Mouse (Mus musculus) MEL (cell line): ENCODE data around the gene Rnase9. TPM values are rescaled to one million over a fixed set of nuclear protein-coding genes. Genes with fewer than 3 reads are reported as not detected.

Experiments
- DNase-seq: peaks from one replicate; pipeline ENCODE4 v3.0.0; 2011; ENCODE audit warnings: low read depth, low spot score
- H3K27ac ChIP-seq: 2 replicates; pipeline ENCODE4 v1.5.1; 2012; ENCODE audit warnings: low read depth, mild to moderate bottlenecking, control low read depth, low read length, moderate library complexity; ENCODE audit not compliant: control insufficient read depth
- H3K27me3 ChIP-seq, 2 experiments: fragments of 150-350 bp in 1 of 2; sonication (generic) in 1 of 2; 2 replicates each; pipeline ENCODE4 v1.6.1; 2012; ENCODE audit warnings: low read length in 2 of 2, mild to moderate bottlenecking in 2 of 2, improper control_type of control experiment in 1 of 2, moderate library complexity in 1 of 2; ENCODE audit not compliant: insufficient read depth in 2 of 2, control insufficient read depth in 1 of 2
- H3K36me3 ChIP-seq, 2 experiments: 2 replicates each; pipeline ENCODE4 v1.6.1; 2012 to 2014; ENCODE audit warnings: low read length in 2 of 2, improper control_type of control experiment in 1 of 2, inconsistent platforms in 1 of 2, mild to moderate bottlenecking in 1 of 2; ENCODE audit not compliant: insufficient read depth in 2 of 2, control insufficient read depth in 1 of 2
- H3K4me1 ChIP-seq, 2 experiments: fragments of 150-350 bp in 1 of 2; sonication (generic) in 1 of 2; 2 replicates each; pipeline ENCODE4 v1.6.1; 2012; ENCODE audit warnings: low read length in 2 of 2, improper control_type of control experiment in 1 of 2, mild to moderate bottlenecking in 1 of 2; ENCODE audit not compliant: insufficient read depth in 2 of 2, control insufficient read depth in 1 of 2
- H3K4me3 ChIP-seq, 2 experiments: fragments of 150-350 bp in 1 of 2; sonication (generic) in 1 of 2; 2 replicates each; pipeline ENCODE4 v1.5.1; 2012; ENCODE audit warnings: low read depth in 2 of 2, low read length in 2 of 2, mild to moderate bottlenecking in 2 of 2, moderate library complexity in 2 of 2, control low read depth in 1 of 2, improper control_type of control experiment in 1 of 2; ENCODE audit not compliant: control insufficient read depth in 1 of 2, insufficient read depth in 1 of 2
- H3K79me2 ChIP-seq: 2 replicates; pipeline ENCODE4 v1.6.1; 2012; ENCODE audit warnings: mild to moderate bottlenecking, low read length, moderate library complexity; ENCODE audit not compliant: control insufficient read depth, poor library complexity, insufficient read depth
- H3K9ac ChIP-seq: 2 replicates; pipeline ENCODE4 v1.6.1; 2012; ENCODE audit warnings: low read depth, mild to moderate bottlenecking, control low read depth, low read length, moderate library complexity; ENCODE audit not compliant: control insufficient read depth, poor library complexity, severe bottlenecking
- H3K9me3 ChIP-seq: fragments of 150-350 bp; sonication (generic); replicated peaks from 2 replicates; pipeline ENCODE4 v1.6.1; 2012; ENCODE audit warnings: mild to moderate bottlenecking, low read length, improper control_type of control experiment, moderate library complexity; ENCODE audit not compliant: insufficient read depth
- CHD1 ChIP-seq: IDR thresholded peaks from 2 replicates; pipeline ENCODE4 v1.6.1; 2012; ENCODE audit warnings: low read depth, mild to moderate bottlenecking, inconsistent platforms, low read length, improper control_type of control experiment
- GABPA ChIP-seq: IDR thresholded peaks from 2 replicates; pipeline ENCODE4 v1.6.1; 2012; ENCODE audit warnings: low read depth, mild to moderate bottlenecking, inconsistent platforms, low read length, improper control_type of control experiment, moderate library complexity
- GATA1 ChIP-seq: IDR thresholded peaks from 2 replicates; pipeline ENCODE4 v1.6.1; 2011; ENCODE audit warnings: low read depth, low read length, improper control_type of control experiment
- HCFC1 ChIP-seq: IDR thresholded peaks from 2 replicates; pipeline ENCODE4 v1.6.1; 2012; ENCODE audit warnings: low read depth, mild to moderate bottlenecking, inconsistent platforms, low read length, improper control_type of control experiment, moderate library complexity
- JUND ChIP-seq: IDR thresholded peaks from 2 replicates; pipeline ENCODE4 v1.6.1; 2011; ENCODE audit warnings: low read depth, mild to moderate bottlenecking, improper control_type of control experiment, low read length
- MAX ChIP-seq: IDR thresholded peaks from 2 replicates; pipeline ENCODE4 v1.6.1; 2011; ENCODE audit warnings: low read length, improper control_type of control experiment
- MEF2A ChIP-seq: IDR thresholded peaks from 2 replicates; pipeline ENCODE4 v1.6.1; 2014; ENCODE audit warnings: low read depth, mild to moderate bottlenecking, inconsistent platforms, low read length, improper control_type of control experiment; ENCODE audit not compliant: poor library complexity, insufficient replicate concordance, severe bottlenecking; ENCODE audit errors: extremely low read depth
- MYC ChIP-seq: IDR thresholded peaks from 2 replicates; pipeline ENCODE4 v1.6.1; 2011; ENCODE audit warnings: low read depth, mild to moderate bottlenecking, low read length, improper control_type of control experiment, moderate library complexity
- NELFE ChIP-seq: IDR thresholded peaks from 2 replicates; pipeline ENCODE4 v1.6.1; 2011; ENCODE audit warnings: low read depth, low read length, improper control_type of control experiment
- NRF1 ChIP-seq: IDR thresholded peaks from 2 replicates; pipeline ENCODE4 v1.6.1; 2014; ENCODE audit warnings: low read depth, mild to moderate bottlenecking, inconsistent platforms, low read length, improper control_type of control experiment, moderate library complexity; ENCODE audit not compliant: poor library complexity, insufficient read depth, severe bottlenecking
- POLR2AphosphoS2 ChIP-seq: IDR thresholded peaks from 2 replicates; pipeline ENCODE4 v1.6.1; 2011; ENCODE audit warnings: low read length, improper control_type of control experiment
- RCOR1 ChIP-seq: IDR thresholded peaks from 2 replicates; pipeline ENCODE4 v1.6.1; 2012; ENCODE audit warnings: low read depth, mild to moderate bottlenecking, inconsistent platforms, low read length, improper control_type of control experiment
- SIN3A ChIP-seq: IDR thresholded peaks from 2 replicates; pipeline ENCODE4 v1.6.1; 2012; ENCODE audit warnings: low read length, improper control_type of control experiment, inconsistent platforms
- SMC3 ChIP-seq: IDR thresholded peaks from 2 replicates; pipeline ENCODE4 v1.6.1; 2011; ENCODE audit warnings: low read depth, low read length, improper control_type of control experiment
- TBP ChIP-seq: IDR thresholded peaks from 2 replicates; pipeline ENCODE4 v1.8.0; 2011; ENCODE audit warnings: low read depth, low read length, improper control_type of control experiment
- USF2 ChIP-seq, 2 experiments: IDR thresholded peaks; 2 replicates each; pipeline ENCODE4 v1.6.1; 2011 to 2012; ENCODE audit warnings: improper control_type of control experiment in 2 of 2, low read length in 2 of 2, borderline replicate concordance in 1 of 2, inconsistent platforms in 1 of 2, low read depth in 1 of 2, mild to moderate bottlenecking in 1 of 2; ENCODE audit not compliant: insufficient read depth in 1 of 2
- ZMIZ1 ChIP-seq: IDR thresholded peaks from 2 replicates; pipeline ENCODE4 v1.6.1; 2012; ENCODE audit warnings: low read depth, mild to moderate bottlenecking, inconsistent platforms, low read length, improper control_type of control experiment, moderate library complexity
- polyA plus RNA-seq, 2 experiments: library from polyadenylated mRNA; stranded (reverse) in 1 of 2; unstranded in 1 of 2; fragments of >175 nt in 1 of 2; fragments of >200 nt in 1 of 2; gene quantifications; 2 replicates each; pipeline versions ENCODE4 v1.2.1 to v1.2.4; 2012; ENCODE audit warnings: low replicate concordance in 2 of 2, low read depth in 1 of 2; ENCODE audit not compliant: insufficient read length in 2 of 2, insufficient read depth in 1 of 2, missing spikeins in 1 of 2
- total RNA-seq: library from RNA; depleted of rRNA; stranded (reverse); fragments of 300-350 nt; gene quantifications from 2 replicates; pipeline ENCODE4 v1.2.3, GENCODE M21; 2012

Rnase9 gene
- total and polyA plus RNA-seq, 3 experiments = not detected

- no peak overlapping the region for H3K9ac ChIP-seq
- H3K27me3 ChIP-seq = no peaks in the 10 kb centered on the region
- no peak for DNase-seq
- H3K27ac ChIP-seq = no peak overlapping the region
- H3K9me3 ChIP-seq = no peaks in the 10 kb centered on the region
- no peak overlapping the region for H3K4me3 ChIP-seq
- H3K79me2 ChIP-seq = no peaks in the 10 kb centered on the region
- H3K4me1 ChIP-seq = peaks cover 0 to 4% of the 10 kb centered on the region in 2 experiments; a peak in 1 of 4 replicates
- H3K36me3 ChIP-seq = no peaks in the 10 kb centered on the region
- TF ChIP-seq MEF2A (no peak), USF2 (IDR thresholded peaks at IDR 0.05; ENCODE audit: borderline replicate concordance in 1 of 2, insufficient read depth in 1 of 2, low read depth in 1 of 2, low read length in 2 of 2) (no peak), GATA1 (no peak), SMC3 (no peak), TBP (no peak), NRF1 (no peak), NELFE (no peak), ZMIZ1 (no peak), SIN3A (no peak), HCFC1 (no peak), MYC (no peak), CHD1 (no peak), RCOR1 (no peak), MAX (no peak), POLR2AphosphoS2 (no peak), GABPA (no peak), JUND (no peak)
These were observed 18.2 kb downstream of the Rnase9 start for GRCm38 (mm10) chr14:51023457-51023856.

DNA sequence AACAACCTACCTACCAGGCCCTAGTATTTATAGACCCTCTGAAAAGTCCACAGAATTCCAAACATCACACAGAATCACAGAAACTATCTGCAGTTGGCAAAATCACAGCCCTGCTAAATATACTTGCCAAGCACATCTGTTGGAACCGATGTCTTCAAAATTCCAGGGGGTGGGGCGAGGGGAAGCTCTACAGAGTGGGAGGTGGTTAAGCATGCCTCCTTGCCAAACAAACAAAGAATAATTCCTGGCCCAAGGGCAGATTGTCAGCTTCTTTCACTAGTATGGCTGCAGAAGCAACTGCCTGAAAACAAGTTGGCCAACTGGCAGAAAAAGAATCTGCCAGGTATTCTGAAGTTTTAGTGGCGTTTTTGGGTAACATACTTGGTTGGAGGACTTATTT is 24.4 kb downstream of the Rnase9 start:
- H3K36me3 ChIP-seq = no peaks in the 10 kb centered on the region

More for the DNA sequence above, 24.4 kb downstream of the Rnase9 start:
- no peak overlapping the region for H3K4me3 ChIP-seq
- no peaks in the 10 kb centered on the region for H3K27me3 ChIP-seq
- DNase-seq = no peak
- TF ChIP-seq TBP = no peak
- TF ChIP-seq SIN3A = no peak
- no peak for TF ChIP-seq MAX
- TF ChIP-seq HCFC1 = no peak
- no peaks in the 10 kb centered on the region for H3K9me3 ChIP-seq
- H3K79me2 ChIP-seq = no peaks in the 10 kb centered on the region
- H3K9ac ChIP-seq = no peak overlapping the region
- no peak overlapping the region for H3K27ac ChIP-seq
- no peaks in the 10 kb centered on the region for H3K4me1 ChIP-seq
